Mouse (Mus musculus): ENCODE results near the gene Flrt1.

DNA sequence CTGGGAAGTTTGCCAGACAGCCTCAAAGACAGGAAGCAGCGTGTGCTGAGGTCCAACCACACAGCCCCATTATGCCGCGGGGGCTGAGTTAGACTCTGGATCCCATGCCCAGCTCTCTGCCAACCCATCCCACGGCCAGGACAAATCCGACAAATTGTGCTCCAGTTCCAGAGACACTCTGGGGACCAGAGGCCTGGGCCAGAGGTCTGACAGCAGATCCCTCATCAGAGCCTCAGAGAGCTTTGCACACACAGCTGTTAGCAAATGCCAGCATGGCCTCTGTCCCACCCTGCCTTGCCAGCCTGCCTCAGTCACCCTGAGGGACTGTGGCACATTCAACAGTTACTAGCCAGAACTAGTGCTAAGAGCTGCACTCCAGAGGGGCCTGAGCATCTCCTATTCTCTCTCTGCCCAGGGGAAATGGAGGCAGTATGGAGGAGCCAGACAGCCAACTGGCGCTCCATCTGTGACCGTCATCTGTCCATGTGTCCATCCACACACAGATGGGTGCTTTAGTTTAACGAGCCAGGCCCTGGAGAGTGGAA, 43.1 kb upstream of the Flrt1 start:
- no peak for TF ChIP-seq POLR2A (IDR thresholded peaks at IDR 0.05; ENCODE audit: insufficient read depth, low read depth, low read length)
- TF ChIP-seq CTCF (IDR thresholded peaks at IDR 0.05) = no peak
